Mouse (Mus musculus): ENCODE results near the gene Olfr45. TPM values are rescaled to one million over a fixed set of nuclear protein-coding genes. Genes with fewer than 3 reads are reported as not detected.

Olfr45 gene
- polyA plus RNA-seq, 1 experiment from 2014 or later = not detected

DNA sequence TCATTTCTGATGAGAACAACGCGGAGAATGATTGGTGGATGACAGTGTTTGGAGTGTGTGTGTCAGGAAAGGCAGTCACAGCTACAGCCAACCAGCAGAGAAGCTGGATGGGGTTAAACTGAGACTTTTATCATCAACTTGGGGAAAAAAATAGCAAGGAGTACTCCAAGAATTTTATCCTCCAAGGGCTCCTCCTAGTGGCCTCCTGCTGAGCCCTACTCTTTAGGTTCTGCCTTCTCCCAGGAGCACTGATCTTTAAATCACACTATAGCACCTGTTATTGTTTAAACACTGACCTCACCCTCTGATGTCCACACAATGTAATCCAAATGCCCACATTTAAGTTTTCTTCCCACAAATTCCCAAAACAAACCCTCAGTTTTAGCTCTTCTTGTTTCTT lies 51.4 kb downstream of the Olfr45 start:
- H3K36me3 ChIP-seq = no peaks in the 10 kb centered on the region
- no peak overlapping the region for H3K27ac ChIP-seq (replicated peaks)
- no peaks in the 10 kb centered on the region for H3K27me3 ChIP-seq
- H3K4me1 ChIP-seq (replicated peaks) = no peaks in the 10 kb centered on the region
- WGBS = 85% methylated on average over 2 of the region's 2 CpGs
- H3K4me2 ChIP-seq = no peak overlapping the region
- 0 out of 2 replicates have a peak, but pooled peaks cover 3% of the 10 kb centered on the region for H3K9me3 ChIP-seq
- H3K9ac ChIP-seq = no peak overlapping the region
- ATAC-seq (ENCODE audit: low FRiP score, low read depth) = no peak
- H3K4me3 ChIP-seq = no peak overlapping the region

Other genes with a start within 250 kb of the Olfr45 start
- gene Olfr533, start 218.6 kb upstream of the Olfr45 start, polyA plus RNA-seq (2015; fragmentation: Nextera tagmentation; extraction: Ambion mirVana) = not detected in 2 replicates
- gene Olfr535, start 197.7 kb upstream of the Olfr45 start, polyA plus RNA-seq (2015; fragmentation: Nextera tagmentation; extraction: Ambion mirVana) = not detected in 2 replicates
- gene Olfr536, start 174.6 kb upstream of the Olfr45 start, polyA plus RNA-seq (2015; fragmentation: Nextera tagmentation; extraction: Ambion mirVana) = not detected in 2 replicates
- gene Olfr538, start 114.1 kb upstream of the Olfr45 start, polyA plus RNA-seq (2015; fragmentation: Nextera tagmentation; extraction: Ambion mirVana) = not detected in 2 replicates
- gene Olfr46, start 80.7 kb upstream of the Olfr45 start, polyA plus RNA-seq (2015; fragmentation: Nextera tagmentation; extraction: Ambion mirVana) = 0.01 TPM in 1 of 2 replicates, not detected in the other
- not detected in 2 replicates for gene Olfr61, start 53.0 kb upstream of the Olfr45 start, polyA plus RNA-seq (2015; fragmentation: Nextera tagmentation; extraction: Ambion mirVana)
- gene Olfr53, start 35.5 kb upstream of the Olfr45 start, polyA plus RNA-seq (2015; fragmentation: Nextera tagmentation; extraction: Ambion mirVana) = not detected in 2 replicates
- gene Olfr539, start 22.0 kb upstream of the Olfr45 start, polyA plus RNA-seq (2015; fragmentation: Nextera tagmentation; extraction: Ambion mirVana) = 0.07 TPM in 1 of 2 replicates, not detected in the other
- not detected in 2 replicates for gene Olfr541, start 15.3 kb downstream of the Olfr45 start, polyA plus RNA-seq (2015; fragmentation: Nextera tagmentation; extraction: Ambion mirVana)
- gene Cyp2e1, start 81.8 kb downstream of the Olfr45 start, polyA plus RNA-seq (2015; fragmentation: Nextera tagmentation; extraction: Ambion mirVana) = not detected in 2 replicates
- 0.40 and 0.42 TPM in 2 replicates for gene Syce1, start 105.9 kb downstream of the Olfr45 start, polyA plus RNA-seq (2015; fragmentation: Nextera tagmentation; extraction: Ambion mirVana)
- gene Zfp941, start 140.2 kb downstream of the Olfr45 start, polyA plus RNA-seq (2015; fragmentation: Nextera tagmentation; extraction: Ambion mirVana) = 27.1 and 28.3 TPM in 2 replicates
- gene Urah, start 153.1 kb downstream of the Olfr45 start, polyA plus RNA-seq (2015; fragmentation: Nextera tagmentation; extraction: Ambion mirVana) = 0.25 TPM in 2 replicates
- gene Scgb1c1, start 163.6 kb downstream of the Olfr45 start, polyA plus RNA-seq (2015; fragmentation: Nextera tagmentation; extraction: Ambion mirVana) = not detected in 2 replicates
- gene Odf3, start 165.9 kb downstream of the Olfr45 start, polyA plus RNA-seq (2015; fragmentation: Nextera tagmentation; extraction: Ambion mirVana) = not detected in 2 replicates
- gene Gm45785, start 174.4 kb downstream of the Olfr45 start, polyA plus RNA-seq (2015; fragmentation: Nextera tagmentation; extraction: Ambion mirVana) = not detected in 2 replicates
- 97.6 and 104 TPM in 2 replicates for gene Ric8a, start 175.0 kb downstream of the Olfr45 start, polyA plus RNA-seq (2015; fragmentation: Nextera tagmentation; extraction: Ambion mirVana)
- gene Bet1l, start 175.6 kb downstream of the Olfr45 start, polyA plus RNA-seq (2015; fragmentation: Nextera tagmentation; extraction: Ambion mirVana) = 38.0 and 44.3 TPM in 2 replicates
- 245 and 259 TPM in 2 replicates for gene Psmd13, start 200.0 kb downstream of the Olfr45 start, polyA plus RNA-seq (2015; fragmentation: Nextera tagmentation; extraction: Ambion mirVana)
- 56.4 and 60.5 TPM in 2 replicates for gene Sirt3, start 200.4 kb downstream of the Olfr45 start, polyA plus RNA-seq (2015; fragmentation: Nextera tagmentation; extraction: Ambion mirVana)
- gene Cox8b, start 218.5 kb downstream of the Olfr45 start, polyA plus RNA-seq (2015; fragmentation: Nextera tagmentation; extraction: Ambion mirVana) = not detected in 2 replicates
- 0.67 and 0.88 TPM in 2 replicates for gene Nlrp6, start 239.0 kb downstream of the Olfr45 start, polyA plus RNA-seq (2015; fragmentation: Nextera tagmentation; extraction: Ambion mirVana)